Mouse (Mus musculus): ENCODE measurements around the gene Dync2li1.

GRCm38 (mm10) chr17:84658951-84659350 lies 32.7 kb downstream of the Dync2li1 start:
- TF ChIP-seq CTCF (IDR thresholded peaks at IDR 0.05; ENCODE audit: borderline replicate concordance, extremely low read depth, insufficient read depth, insufficient read length) (no peak), POLR2A (IDR thresholded peaks at IDR 0.05; ENCODE audit: borderline replicate concordance, extremely low read depth, insufficient read depth, insufficient read length, poor library complexity, severe bottlenecking) (no peak)

Data from brain, embryonic 14.5 days (tissue).